Mouse (Mus musculus) midbrain, embryonic 12.5 days (tissue): ENCODE data around the gene Snx25. TPM values are rescaled to one million over a fixed set of nuclear protein-coding genes. Genes with fewer than 3 reads are reported as not detected.
"Not testable (repeated sequence)": the region's sequence is repeated elsewhere in the genome, so short reads cannot be mapped to it uniquely, and the experiment has no call there.

Experiments used
- ATAC-seq: fragments of 200-750 bp; cut with Nextera tagmentation; 2 replicates; pipeline ENCODE4 v1.8.0; 2017; ENCODE audit warnings: low read depth, moderate TSS enrichment, moderate library complexity; ENCODE audit not compliant: low FRiP score
- H3K27ac ChIP-seq: fragments of 300-500 bp; sonication (generic); replicated peaks from 2 replicates; pipeline ENCODE4 v1.5.1; 2016; ENCODE audit warnings: mild to moderate bottlenecking
- H3K27me3 ChIP-seq: fragments of 300-500 bp; sonication (generic); 2 replicates; pipeline ENCODE4 v1.6.1; 2016; ENCODE audit warnings: mild to moderate bottlenecking
- H3K36me3 ChIP-seq: fragments of 300-500 bp; sonication (generic); 2 replicates; pipeline ENCODE4 v1.6.1; 2016
- H3K4me1 ChIP-seq: fragments of 300-500 bp; sonication (generic); 2 replicates; pipeline ENCODE4 v1.6.1; 2016
- H3K4me2 ChIP-seq: fragments of 300-500 bp; sonication (generic); replicated peaks from 2 replicates; pipeline ENCODE4 v1.6.1; 2016; ENCODE audit warnings: mild to moderate bottlenecking, moderate library complexity
- H3K4me3 ChIP-seq: fragments of 300-500 bp; sonication (generic); 2 replicates; pipeline ENCODE4 v1.5.1; 2016; ENCODE audit warnings: mild to moderate bottlenecking
- H3K9ac ChIP-seq: fragments of 300-500 bp; sonication (generic); replicated peaks from 2 replicates; pipeline ENCODE4 v1.6.1; 2016; ENCODE audit warnings: mild to moderate bottlenecking, moderate library complexity
- H3K9me3 ChIP-seq: fragments of 300-500 bp; sonication (generic); 2 replicates; pipeline ENCODE4 v1.6.1; 2016; ENCODE audit warnings: mild to moderate bottlenecking
- WGBS: fragments of 180-500 bp; shearing (Covaris S2); methylation state at CpG from one replicate; pipeline ENCODE4 v1.1.7; 2016; 5-methylcytosine and 5-hydroxymethylcytosine counted together
- polyA plus RNA-seq: library from polyadenylated mRNA; unstranded; fragments of >200 nt; fragmentation: Nextera tagmentation; extraction: Ambion mirVana; gene quantifications from 2 replicates; pipeline ENCODE4 v1.2.1, GENCODE M21; 2016

Gene Snx25
- polyA plus RNA-seq, 1 experiment from 2014 or later = 5.3 TPM

- no peak overlapping the region for H3K27ac ChIP-seq
- H3K4me3 ChIP-seq = no peak overlapping the region
- peaks cover 24% of the 10 kb centered on the region for H3K27me3 ChIP-seq
- ATAC-seq = no peak
- 80% methylated on average over 9 of the region's 9 CpGs for WGBS
- H3K4me2 ChIP-seq = no peak overlapping the region
- H3K36me3 ChIP-seq = no peaks in the 10 kb centered on the region
- peaks cover 12% of the 10 kb centered on the region for H3K4me1 ChIP-seq
- no peak overlapping the region for H3K9ac ChIP-seq
- no peaks in the 10 kb centered on the region for H3K9me3 ChIP-seq
Observed at GRCm38 (mm10) chr8:46149782-46150181, 2.2 kb downstream of the Snx25 start.

DNA sequence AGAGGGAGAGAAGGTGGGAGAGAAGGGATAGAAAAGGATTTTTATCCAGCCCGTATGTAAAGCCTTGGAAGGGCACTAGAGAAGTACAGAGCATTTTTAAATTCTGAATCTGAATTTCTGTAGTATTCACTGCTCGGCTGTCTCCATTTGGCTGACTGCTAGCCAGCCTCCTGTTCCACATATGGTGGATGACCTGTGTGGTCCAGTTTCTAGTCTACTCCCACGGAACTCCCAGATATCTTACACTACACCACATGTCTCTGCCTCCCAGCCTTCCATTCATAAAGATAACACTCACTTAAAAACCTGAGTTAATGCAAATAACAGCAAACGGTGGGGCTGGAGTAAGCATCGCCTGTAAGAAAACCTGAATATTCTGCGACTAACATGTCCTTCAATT lies 2.7 kb downstream of the Snx25 start:
- no peak overlapping the region for H3K4me2 ChIP-seq
- peaks cover 19% of the 10 kb centered on the region for H3K27me3 ChIP-seq
- no peaks in the 10 kb centered on the region for H3K36me3 ChIP-seq
- ATAC-seq = no peak
- WGBS = 88% methylated on average over 6 of the region's 6 CpGs
- no peaks in the 10 kb centered on the region for H3K9me3 ChIP-seq
- H3K4me1 ChIP-seq = peaks cover 12% of the 10 kb centered on the region
- H3K4me3 ChIP-seq = no peak overlapping the region
- H3K9ac ChIP-seq = no peak overlapping the region
- no peak overlapping the region for H3K27ac ChIP-seq

- no peak overlapping the region for H3K4me2 ChIP-seq
- H3K36me3 ChIP-seq = no peaks in the 10 kb centered on the region
- WGBS = 51% methylated on average over 3 of the region's 3 CpGs
- H3K4me1 ChIP-seq = peaks cover 10% of the 10 kb centered on the region
- no peak for ATAC-seq
- H3K27ac ChIP-seq = no peak overlapping the region
- peaks cover 8% of the 10 kb centered on the region; the same call in 1 of the 2 replicates for H3K27me3 ChIP-seq
- no peaks in the 10 kb centered on the region for H3K9me3 ChIP-seq
- H3K9ac ChIP-seq = no peak overlapping the region
- H3K4me3 ChIP-seq = no peak overlapping the region
Observed at GRCm38 (mm10) chr8:46146173-46146572, 5.8 kb downstream of the Snx25 start.

DNA sequence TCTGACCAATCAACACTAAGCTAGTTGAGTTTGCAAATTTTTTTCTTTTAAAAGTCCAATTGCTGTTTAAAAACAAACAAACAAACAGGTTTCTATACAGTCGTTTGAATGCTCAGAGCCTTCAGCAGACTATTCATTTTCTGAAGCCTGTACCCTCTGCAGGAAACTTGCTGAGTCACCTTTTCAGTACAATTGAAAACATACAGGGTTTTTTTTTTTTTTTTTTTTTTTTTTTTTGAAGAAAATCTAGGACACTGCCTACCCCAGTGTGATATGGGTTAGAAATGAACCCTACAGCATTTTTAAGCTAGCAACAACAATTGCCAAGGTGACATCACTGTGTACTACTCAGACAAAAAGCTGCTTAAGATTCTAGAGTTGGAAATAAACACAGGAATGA lies 8.0 kb downstream of the Snx25 start:
- 60% methylated on average over 1 of the region's 1 CpGs for WGBS
- no peaks in the 10 kb centered on the region for H3K9me3 ChIP-seq
- no peak overlapping the region for H3K27ac ChIP-seq
- H3K4me3 ChIP-seq = no peak overlapping the region
- no peak overlapping the region for H3K9ac ChIP-seq
- peaks cover 4% of the 10 kb centered on the region; the same call in 1 of the 2 replicates for H3K4me1 ChIP-seq
- H3K27me3 ChIP-seq = no peaks in the 10 kb centered on the region
- H3K4me2 ChIP-seq = no peak overlapping the region
- H3K36me3 ChIP-seq = no peaks in the 10 kb centered on the region
- ATAC-seq = no peak

DNA sequence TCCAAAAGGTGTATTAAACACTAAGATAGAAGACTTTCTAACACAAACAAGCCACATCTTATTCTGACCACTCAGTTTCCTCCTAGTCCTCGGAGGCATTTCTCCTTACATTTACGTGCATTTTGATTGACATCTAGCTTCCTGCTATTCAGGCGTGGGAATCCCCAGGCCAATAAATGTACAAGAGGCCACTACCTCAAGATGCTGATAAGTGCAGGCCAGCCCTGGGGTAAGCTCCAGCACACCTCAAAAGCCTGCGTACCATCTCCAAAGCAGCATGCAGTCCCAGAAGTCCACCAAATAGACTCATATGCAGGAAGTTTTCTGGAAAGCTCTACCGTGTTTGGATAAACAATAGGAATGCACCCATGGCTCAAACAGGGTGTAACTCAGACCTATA lies 8.5 kb downstream of the Snx25 start:
- WGBS = 75% methylated on average over 5 of the region's 5 CpGs
- no peaks in the 10 kb centered on the region for H3K27me3 ChIP-seq
- no peak overlapping the region for H3K4me3 ChIP-seq
- H3K9ac ChIP-seq = no peak overlapping the region
- H3K4me1 ChIP-seq = peaks cover 4% of the 10 kb centered on the region; the same call in 1 of the 2 replicates
- no peak overlapping the region for H3K27ac ChIP-seq
- H3K36me3 ChIP-seq = no peaks in the 10 kb centered on the region
- ATAC-seq = no peak
- H3K4me2 ChIP-seq = no peak overlapping the region
- no peaks in the 10 kb centered on the region for H3K9me3 ChIP-seq

- ATAC-seq = no peak
- Histone ChIP-seq H3K4me2 (no peak overlapping the region), H3K4me3 (no peak overlapping the region), H3K4me1 (peaks cover 4% of the 10 kb centered on the region; the same call in 1 of the 2 replicates), H3K9ac (no peak overlapping the region), H3K27ac (no peak overlapping the region), H3K9me3 (no peaks in the 10 kb centered on the region), H3K27me3 (no peaks in the 10 kb centered on the region), H3K36me3 (no peaks in the 10 kb centered on the region)
- WGBS = 92% methylated on average over 4 of the region's 4 CpGs
Observed at GRCm38 (mm10) chr8:46142498-46143081, 9.4 kb downstream of the Snx25 start.

- Histone ChIP-seq H3K9me3 (no peaks in the 10 kb centered on the region), H3K27ac (no peak overlapping the region), H3K9ac (no peak overlapping the region), H3K4me1 (peaks cover 4% of the 10 kb centered on the region; the same call in 1 of the 2 replicates), H3K4me2 (no peak overlapping the region), H3K36me3 (no peaks in the 10 kb centered on the region), H3K27me3 (no peaks in the 10 kb centered on the region), H3K4me3 (no peak overlapping the region)
- no peak for ATAC-seq
- WGBS = 96% methylated on average over 3 of the region's 3 CpGs
Observed at GRCm38 (mm10) chr8:46141688-46142087, 10.3 kb downstream of the Snx25 start.

DNA sequence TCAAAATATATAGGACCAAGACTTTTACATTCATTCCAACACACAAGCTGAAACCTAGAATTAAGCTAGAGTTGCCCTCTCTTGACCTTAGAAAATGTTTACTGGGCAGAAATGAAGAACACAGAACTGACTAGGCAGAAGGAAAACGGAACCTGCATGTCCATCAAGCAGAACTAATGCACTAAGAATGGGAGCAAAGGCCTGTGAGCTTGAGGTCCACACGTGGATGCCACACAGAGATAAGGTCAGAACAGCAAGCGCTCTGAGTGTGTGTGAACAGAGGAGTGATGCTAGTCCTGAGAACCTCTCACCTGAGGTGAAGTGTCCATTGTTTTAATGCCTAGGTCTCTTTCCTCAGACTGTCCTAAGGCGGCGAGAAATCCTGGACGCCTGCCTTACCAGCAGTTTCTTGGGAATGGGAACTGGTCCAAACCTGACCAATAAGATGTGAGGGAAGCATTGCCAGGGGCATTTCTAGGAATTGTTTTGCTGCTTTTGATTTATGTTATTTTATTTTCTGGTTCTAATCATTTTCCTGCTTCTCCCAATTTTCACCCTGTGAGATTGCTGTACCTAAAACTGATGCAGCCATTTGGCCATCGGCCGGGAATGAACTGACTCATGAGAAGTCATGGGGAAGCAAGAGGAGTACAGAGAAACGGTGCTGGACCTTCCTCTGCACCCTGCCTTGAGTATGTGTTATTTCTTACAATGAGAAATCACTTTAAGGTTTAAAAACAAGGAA lies 11.4 kb downstream of the Snx25 start:
- WGBS = 84% methylated on average over 9 of the region's 9 CpGs
- no peak overlapping the region for H3K27ac ChIP-seq
- no peak for ATAC-seq
- H3K9ac ChIP-seq = no peak overlapping the region
- no peak overlapping the region for H3K4me3 ChIP-seq
- H3K4me1 ChIP-seq = peaks cover 4% of the 10 kb centered on the region; the same call in 1 of the 2 replicates
- no peak overlapping the region for H3K4me2 ChIP-seq
- H3K36me3 ChIP-seq = no peaks in the 10 kb centered on the region
- H3K27me3 ChIP-seq = no peaks in the 10 kb centered on the region
- H3K9me3 ChIP-seq = no peaks in the 10 kb centered on the region

- ATAC-seq = no peak
- no peak overlapping the region for H3K4me2 ChIP-seq
- no peak overlapping the region for H3K4me3 ChIP-seq
- H3K4me1 ChIP-seq = no peaks in the 10 kb centered on the region
- H3K27ac ChIP-seq = no peak overlapping the region
- peaks cover 9% of the 10 kb centered on the region; the same call in 1 of the 2 replicates for H3K36me3 ChIP-seq
- WGBS = 90% methylated on average over 10 of the region's 10 CpGs
- peaks cover 2% of the 10 kb centered on the region; the same call in 1 of the 2 replicates for H3K9me3 ChIP-seq
- no peaks in the 10 kb centered on the region for H3K27me3 ChIP-seq
- H3K9ac ChIP-seq = no peak overlapping the region
Observed at GRCm38 (mm10) chr8:46137843-46138596, 13.9 kb downstream of the Snx25 start.

DNA sequence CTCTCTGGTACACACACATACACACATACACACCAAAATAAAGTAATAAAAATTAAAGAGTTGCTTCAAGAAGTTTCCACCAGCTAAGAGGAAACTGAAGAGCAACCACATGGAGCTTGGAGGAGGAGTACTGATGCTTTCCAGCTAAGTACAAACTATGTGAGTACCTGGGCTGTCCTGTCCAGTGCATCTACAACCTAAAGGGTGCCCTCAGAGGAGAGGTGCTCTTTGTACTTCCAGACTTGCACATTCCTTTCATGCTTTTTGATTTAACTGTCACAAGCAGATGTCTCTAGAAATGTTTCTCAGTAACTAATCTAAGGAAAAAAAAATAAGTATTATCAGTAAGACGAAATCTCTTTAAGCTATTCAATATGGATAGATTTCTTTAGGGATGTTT lies 14.6 kb downstream of the Snx25 start:
- WGBS = 89% methylated on average over 1 of the region's 1 CpGs

DNA sequence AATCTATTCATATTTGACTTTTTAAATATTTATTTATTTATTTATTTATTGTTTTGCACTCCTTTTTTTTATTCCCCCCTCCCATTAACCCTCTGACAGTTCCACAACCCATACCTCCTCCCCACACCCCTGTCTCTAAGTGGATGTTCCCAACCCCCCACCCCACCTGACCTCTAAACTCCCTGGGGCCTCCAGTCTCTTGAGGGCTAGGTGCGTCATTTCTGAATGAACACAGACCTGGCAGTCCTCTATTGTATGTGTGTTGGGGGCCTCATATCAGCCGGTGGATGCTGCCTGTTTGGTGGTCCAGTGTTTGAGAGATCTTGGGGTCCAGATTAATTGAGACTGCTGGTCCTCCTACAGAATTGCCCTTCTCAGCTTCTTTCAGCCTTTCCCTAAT lies 16.4 kb downstream of the Snx25 start:
- not testable (repeated sequence) for H3K4me1 ChIP-seq, H3K36me3 ChIP-seq, H3K9ac ChIP-seq, ATAC-seq, H3K27ac ChIP-seq, H3K4me2 ChIP-seq, H3K4me3 ChIP-seq, H3K27me3 ChIP-seq, H3K9me3 ChIP-seq
- WGBS = 98% methylated on average over 2 of the region's 2 CpGs

More for the DNA sequence above, 14.6 kb downstream of the Snx25 start:
- peaks cover 9% of the 10 kb centered on the region; the same call in 1 of the 2 replicates for H3K36me3 ChIP-seq
- H3K4me2 ChIP-seq = no peak overlapping the region
- no peak overlapping the region for H3K4me3 ChIP-seq
- H3K4me1 ChIP-seq = no peaks in the 10 kb centered on the region
- no peak overlapping the region for H3K27ac ChIP-seq
- H3K9me3 ChIP-seq = peaks cover 2% of the 10 kb centered on the region; the same call in 1 of the 2 replicates
- no peak overlapping the region for H3K9ac ChIP-seq
- no peaks in the 10 kb centered on the region for H3K27me3 ChIP-seq
- no peak for ATAC-seq

DNA sequence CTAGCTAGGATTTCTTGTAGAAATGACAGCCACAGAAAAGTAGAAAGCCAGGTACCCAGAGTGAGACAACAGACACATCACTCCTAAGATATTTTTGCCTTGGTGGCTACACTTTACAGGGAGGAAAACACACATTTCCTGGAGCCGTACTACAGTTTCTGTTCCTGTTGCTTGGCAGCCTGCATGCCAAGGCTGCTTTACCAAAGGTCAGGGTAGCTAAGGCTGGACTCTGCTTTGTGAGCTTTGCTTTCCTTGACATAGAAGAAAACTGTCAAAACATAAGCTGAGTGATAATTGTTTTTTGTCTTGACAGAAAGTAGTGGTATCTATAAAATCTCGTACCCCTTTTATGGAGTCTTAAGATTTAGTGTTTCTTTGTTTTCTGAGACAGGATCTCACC lies 21.5 kb downstream of the Snx25 start:
- no peak for ATAC-seq
- Histone ChIP-seq H3K27me3 (no peaks in the 10 kb centered on the region), H3K9me3 (peaks cover 2% of the 10 kb centered on the region; the same call in 1 of the 2 replicates), H3K9ac (no peak overlapping the region), H3K4me1 (no peaks in the 10 kb centered on the region), H3K36me3 (peaks cover 9% of the 10 kb centered on the region; the same call in 1 of the 2 replicates), H3K4me2 (no peak overlapping the region), H3K4me3 (no peak overlapping the region), H3K27ac (no peak overlapping the region)
- WGBS = 82% methylated on average over 2 of the region's 2 CpGs
